Mouse (Mus musculus) spleen, adult 2 months (tissue): ENCODE measurements at regions not wholly inside any gene's neighbourhood (a gene's known extent, or its start where the extent isn't known, plus 50 kb on each side); places are given as distances from the start of the nearest gene placed in this dataset.

Source experiments
- CTCF ChIP-seq: fragments of 200-500 bp; IDR thresholded peaks from 2 replicates; pipeline ENCODE4 v1.5.1; 2011; ENCODE audit warnings: mild to moderate bottlenecking, inconsistent platforms; ENCODE audit not compliant: insufficient read depth, insufficient read length, insufficient replicate concordance; ENCODE audit errors: extremely low read depth
- POLR2A ChIP-seq: fragments of 200-500 bp; IDR thresholded peaks from 2 replicates; pipeline ENCODE4 v1.6.1; 2011; ENCODE audit warnings: low read depth, low read length, inconsistent platforms

DNA sequence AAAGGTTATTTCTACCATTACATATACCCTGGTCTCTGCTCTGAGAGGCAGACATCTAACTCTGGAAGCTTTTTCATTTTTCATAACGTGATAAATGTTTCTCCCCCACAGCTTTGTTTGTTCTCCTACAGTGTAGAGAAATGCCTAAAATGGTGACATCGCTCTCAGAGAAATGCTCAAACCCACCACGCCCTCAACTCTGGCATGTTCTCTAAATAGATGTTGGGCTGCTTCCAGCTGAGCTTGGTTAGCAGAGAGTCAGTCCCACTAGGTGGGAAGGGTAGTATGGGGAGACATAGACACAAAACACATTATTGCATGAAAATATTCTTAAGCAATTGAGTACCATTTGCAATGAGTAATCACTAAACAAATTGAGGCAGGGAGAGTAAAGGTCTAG is 368.1 kb upstream of the Rag2 start:
- TF ChIP-seq POLR2A, result no peak
- TF ChIP-seq CTCF, result no peak
